Mouse (Mus musculus) layer of hippocampus, postnatal 14 days (tissue): ENCODE measurements around the gene 9530077C05Rik. TPM values are rescaled to one million over a fixed set of nuclear protein-coding genes. Genes with fewer than 3 reads are reported as not detected.
A peak's percentile ranks its signal among the peaks of the same experiment; 100 is the strongest.

Experiments used
- DNase-seq, 2 experiments: peaks; one replicate each; pipeline ENCODE4 v3.0.0; 2021 to 2022; ENCODE audit warnings: low spot score in 2 of 2, mixed read lengths in 1 of 2
- total RNA-seq, 2 experiments: library from RNA; stranded (reverse); gene quantifications; 2 replicates each; pipeline ENCODE4 v1.2.3; 2021

The 9530077C05Rik gene
- total RNA-seq, 2 experiments from 2014 or later: 7.1 to 7.2 TPM

GRCm38 (mm10) chr9:22455041-22455440 is 43.7 kb downstream of the 9530077C05Rik start:
- DNase-seq: no peak

- DNase-seq: no peak
Measured at GRCm38 (mm10) chr9:22457142-22457835, 46.0 kb downstream of the 9530077C05Rik start.

- peak; percentile 51 to 78 for DNase-seq
Measured at GRCm38 (mm10) chr9:22461946-22462345, 50.6 kb downstream of the 9530077C05Rik start.

- DNase-seq: no peak
Measured at GRCm38 (mm10) chr9:22466212-22466611, 54.9 kb downstream of the 9530077C05Rik start.

- DNase-seq: peak in 1 of 2 experiments; percentile 34
Measured at GRCm38 (mm10) chr9:22467371-22468169, 56.3 kb downstream of the 9530077C05Rik start.

GRCm38 (mm10) chr9:22468170-22468898 is 57.0 kb downstream of the 9530077C05Rik start:
- peak; percentile 32 to 57 for DNase-seq

- DNase-seq: no peak
Measured at GRCm38 (mm10) chr9:22468899-22469259, 57.6 kb downstream of the 9530077C05Rik start.

- DNase-seq: no peak
Measured at GRCm38 (mm10) chr9:22469643-22470042, 58.3 kb downstream of the 9530077C05Rik start, which contains the start of gene Rp9. TSS of gene Rp9 (minus strand) at chr9:22469743.

GRCm38 (mm10) chr9:22475424-22475868 is 64.1 kb downstream of the 9530077C05Rik start, which contains the start of gene Bbs9:
TSS of gene Bbs9 (plus strand) at chr9:22475715.
- peak; percentile 93 to 96 for DNase-seq

GRCm38 (mm10) chr9:22476265-22476664 is 65.0 kb downstream of the 9530077C05Rik start:
- DNase-seq: peak in 1 of 2 experiments; percentile 9

- DNase-seq: no peak
Measured at GRCm38 (mm10) chr9:22478946-22479345, 67.6 kb downstream of the 9530077C05Rik start.

- DNase-seq: no peak
Measured at GRCm38 (mm10) chr9:22483866-22484561, 72.7 kb downstream of the 9530077C05Rik start.

- no peak for DNase-seq
Measured at GRCm38 (mm10) chr9:22484562-22485308, 73.4 kb downstream of the 9530077C05Rik start.

GRCm38 (mm10) chr9:22486211-22486610 is 74.9 kb downstream of the 9530077C05Rik start:
- no peak for DNase-seq

- no peak for DNase-seq
Measured at GRCm38 (mm10) chr9:22488963-22489362, 77.7 kb downstream of the 9530077C05Rik start.

Other genes with a start within 250 kb of the 9530077C05Rik start
- gene Zfp872, start 223.4 kb upstream of the 9530077C05Rik start, total RNA-seq: under 1 TPM; 0.12 TPM
- gene Zfp809, start 185.8 kb upstream of the 9530077C05Rik start, total RNA-seq: 10 to 100 TPM; 19.2 to 20.6 TPM
- gene Zfp599, start 151.6 kb upstream of the 9530077C05Rik start, total RNA-seq: 1 to 10 TPM; 4.8 to 5.2 TPM
- gene Zfp810, start 103.9 kb upstream of the 9530077C05Rik start, total RNA-seq: 10 to 100 TPM; 16.0 to 22.6 TPM
- gene Anln, start 22.3 kb upstream of the 9530077C05Rik start, total RNA-seq: 10 to 100 TPM; 15.5 to 16.2 TPM
- gene Gm17545, start 42.8 kb downstream of the 9530077C05Rik start, total RNA-seq: not detected
- 10 to 100 TPM; 37.2 to 37.4 TPM for gene Rp9, start 58.2 kb downstream of the 9530077C05Rik start, total RNA-seq
- 10 to 100 TPM; 21.3 to 23.0 TPM for gene Bbs9, start 64.2 kb downstream of the 9530077C05Rik start, total RNA-seq